Mouse (Mus musculus): ENCODE data around the gene Tenm2. TPM values are rescaled to one million over a fixed set of nuclear protein-coding genes. Genes with fewer than 3 reads are reported as not detected.

Tenm2 gene
- polyA plus RNA-seq, 1 experiment from 2014 or later: 0.23 TPM

- Histone ChIP-seq H3K36me3 (no peaks in the 10 kb centered on the region), H3K4me1 (no peaks in the 10 kb centered on the region), H3K27ac (no peak overlapping the region), H3K27me3 (replicated peaks) (no peaks in the 10 kb centered on the region), H3K4me2 (no peak overlapping the region), H3K4me3 (no peak overlapping the region), H3K9ac (no peak overlapping the region), H3K9me3 (replicated peaks) (no peaks in the 10 kb centered on the region)
- ATAC-seq: no peak
- WGBS (ENCODE audit: insufficient replicate concordance): 70% methylated on average over 12 of the region's 12 CpGs
These were observed 1090.7 kb downstream of the Tenm2 start for GRCm38 (mm10) chr11:36145057-36145456.

GRCm38 (mm10) chr11:36140411-36140810 lies 1095.4 kb downstream of the Tenm2 start:
- WGBS (ENCODE audit: insufficient replicate concordance): 78% methylated on average over 10 of the region's 10 CpGs

GRCm38 (mm10) chr11:36139521-36139920 lies 1096.2 kb downstream of the Tenm2 start:
- Histone ChIP-seq H3K27ac (no peak overlapping the region), H3K4me1 (no peaks in the 10 kb centered on the region), H3K9me3 (replicated peaks) (no peaks in the 10 kb centered on the region), H3K36me3 (no peaks in the 10 kb centered on the region), H3K4me2 (no peak overlapping the region), H3K4me3 (no peak overlapping the region), H3K9ac (no peak overlapping the region), H3K27me3 (replicated peaks) (no peaks in the 10 kb centered on the region)
- no peak for ATAC-seq
- 74% methylated on average over 16 of the region's 16 CpGs for WGBS (ENCODE audit: insufficient replicate concordance)

More at GRCm38 (mm10) chr11:36140411-36140810, 1095.4 kb downstream of the Tenm2 start:
- no peaks in the 10 kb centered on the region for H3K36me3 ChIP-seq
- no peak overlapping the region for H3K9ac ChIP-seq
- H3K4me1 ChIP-seq: no peaks in the 10 kb centered on the region
- no peaks in the 10 kb centered on the region for H3K9me3 ChIP-seq (replicated peaks)
- no peaks in the 10 kb centered on the region for H3K27me3 ChIP-seq (replicated peaks)
- H3K4me2 ChIP-seq: no peak overlapping the region
- no peak overlapping the region for H3K27ac ChIP-seq
- ATAC-seq: no peak
- H3K4me3 ChIP-seq: no peak overlapping the region

GRCm38 (mm10) chr11:36137840-36138239 lies 1097.9 kb downstream of the Tenm2 start:
- Histone ChIP-seq H3K4me3 (no peak overlapping the region), H3K9ac (no peak overlapping the region), H3K27me3 (replicated peaks) (no peaks in the 10 kb centered on the region), H3K9me3 (replicated peaks) (no peaks in the 10 kb centered on the region), H3K4me2 (no peak overlapping the region), H3K27ac (no peak overlapping the region), H3K36me3 (no peaks in the 10 kb centered on the region), H3K4me1 (no peaks in the 10 kb centered on the region)
- WGBS (ENCODE audit: insufficient replicate concordance): 55% methylated on average over 4 of the region's 4 CpGs
- no peak for ATAC-seq

GRCm38 (mm10) chr11:36137276-36137675 lies 1098.5 kb downstream of the Tenm2 start:
- no peak for ATAC-seq
- H3K9me3 ChIP-seq (replicated peaks): no peaks in the 10 kb centered on the region
- H3K27ac ChIP-seq: no peak overlapping the region
- no peaks in the 10 kb centered on the region for H3K27me3 ChIP-seq (replicated peaks)
- WGBS (ENCODE audit: insufficient replicate concordance): 62% methylated on average over 6 of the region's 6 CpGs
- H3K9ac ChIP-seq: no peak overlapping the region
- H3K36me3 ChIP-seq: no peaks in the 10 kb centered on the region
- H3K4me1 ChIP-seq: no peaks in the 10 kb centered on the region
- H3K4me2 ChIP-seq: no peak overlapping the region
- no peak overlapping the region for H3K4me3 ChIP-seq

GRCm38 (mm10) chr11:36134645-36135044 lies 1101.1 kb downstream of the Tenm2 start:
- no peaks in the 10 kb centered on the region for H3K27me3 ChIP-seq (replicated peaks)
- 63% methylated on average over 9 of the region's 9 CpGs for WGBS (ENCODE audit: insufficient replicate concordance)

GRCm38 (mm10) chr11:36123275-36123674 lies 1112.5 kb downstream of the Tenm2 start:
- H3K36me3 ChIP-seq: no peaks in the 10 kb centered on the region
- H3K4me1 ChIP-seq: no peaks in the 10 kb centered on the region
- no peaks in the 10 kb centered on the region for H3K27me3 ChIP-seq (replicated peaks)
- no peak overlapping the region for H3K27ac ChIP-seq
- 69% methylated on average over 2 of the region's 2 CpGs for WGBS (ENCODE audit: insufficient replicate concordance)
- ATAC-seq: no peak
- no peaks in the 10 kb centered on the region for H3K9me3 ChIP-seq (replicated peaks)
- no peak overlapping the region for H3K9ac ChIP-seq
- no peak overlapping the region for H3K4me3 ChIP-seq
- no peak overlapping the region for H3K4me2 ChIP-seq

More at GRCm38 (mm10) chr11:36134645-36135044, 1101.1 kb downstream of the Tenm2 start:
- no peaks in the 10 kb centered on the region for H3K9me3 ChIP-seq (replicated peaks)
- H3K4me2 ChIP-seq: no peak overlapping the region
- ATAC-seq: no peak
- H3K36me3 ChIP-seq: no peaks in the 10 kb centered on the region
- H3K4me3 ChIP-seq: no peak overlapping the region
- no peak overlapping the region for H3K27ac ChIP-seq
- no peak overlapping the region for H3K9ac ChIP-seq
- H3K4me1 ChIP-seq: no peaks in the 10 kb centered on the region

- H3K27me3 ChIP-seq (replicated peaks): no peaks in the 10 kb centered on the region
- no peaks in the 10 kb centered on the region for H3K9me3 ChIP-seq (replicated peaks)
- no peak for ATAC-seq
- no peak overlapping the region for H3K9ac ChIP-seq
- H3K4me3 ChIP-seq: no peak overlapping the region
- WGBS (ENCODE audit: insufficient replicate concordance): 60% methylated on average over 8 of the region's 8 CpGs
- no peaks in the 10 kb centered on the region for H3K4me1 ChIP-seq
- no peak overlapping the region for H3K4me2 ChIP-seq
- H3K36me3 ChIP-seq: no peaks in the 10 kb centered on the region
- H3K27ac ChIP-seq: no peak overlapping the region
These were observed 1114.3 kb downstream of the Tenm2 start for GRCm38 (mm10) chr11:36121410-36121929.

DNA sequence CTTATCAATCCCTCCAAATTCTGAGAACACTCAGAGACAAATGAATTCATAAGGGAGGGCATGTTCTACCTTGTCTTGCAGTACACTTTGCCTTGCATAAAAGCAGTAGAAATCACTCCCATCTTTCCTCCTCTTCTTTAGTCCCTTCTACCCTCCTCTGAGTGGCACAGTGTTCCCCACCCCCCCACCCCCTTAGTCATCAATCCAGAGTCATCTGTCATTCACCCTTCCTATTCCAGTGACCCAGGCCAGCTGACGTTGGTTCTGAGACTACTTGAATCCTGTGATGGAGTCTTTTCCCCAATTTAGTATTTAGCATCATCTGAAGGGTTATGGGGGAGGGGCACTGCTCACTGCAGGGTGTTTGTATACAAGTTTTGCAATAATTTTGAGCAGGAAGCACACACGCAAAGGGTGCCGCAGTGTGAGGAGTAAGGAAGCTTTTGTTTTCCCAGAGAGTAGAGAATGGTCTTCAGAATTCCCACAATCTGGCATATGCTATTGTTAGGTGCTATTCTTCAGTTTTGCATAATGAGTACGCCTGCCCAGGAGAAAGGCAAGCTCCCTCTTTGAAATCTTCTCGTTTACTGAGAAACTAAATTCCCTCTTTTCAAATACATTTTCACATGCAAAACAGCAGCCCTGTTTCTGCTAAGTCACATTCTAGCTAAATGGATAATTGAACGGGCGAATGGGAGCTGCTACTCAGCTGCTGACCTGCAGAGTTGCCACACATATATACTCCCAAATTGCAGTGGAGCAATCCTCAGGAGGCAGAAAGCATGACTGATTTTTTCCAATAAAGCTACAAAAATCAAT lies 1115.0 kb downstream of the Tenm2 start:
- no peaks in the 10 kb centered on the region for H3K27me3 ChIP-seq (replicated peaks)
- no peaks in the 10 kb centered on the region for H3K9me3 ChIP-seq (replicated peaks)
- no peak for ATAC-seq
- no peak overlapping the region for H3K4me3 ChIP-seq
- H3K4me2 ChIP-seq: no peak overlapping the region
- WGBS (ENCODE audit: insufficient replicate concordance): 55% methylated on average over 7 of the region's 7 CpGs
- no peaks in the 10 kb centered on the region for H3K4me1 ChIP-seq
- no peak overlapping the region for H3K27ac ChIP-seq
- H3K36me3 ChIP-seq: no peaks in the 10 kb centered on the region
- H3K9ac ChIP-seq: no peak overlapping the region

GRCm38 (mm10) chr11:36113326-36113725 lies 1122.4 kb downstream of the Tenm2 start:
- Histone ChIP-seq H3K27ac (no peak overlapping the region), H3K36me3 (no peaks in the 10 kb centered on the region), H3K4me1 (no peaks in the 10 kb centered on the region), H3K9me3 (replicated peaks) (no peaks in the 10 kb centered on the region), H3K4me2 (no peak overlapping the region), H3K27me3 (replicated peaks) (no peaks in the 10 kb centered on the region), H3K4me3 (no peak overlapping the region), H3K9ac (no peak overlapping the region)
- 59% methylated on average over 12 of the region's 12 CpGs for WGBS (ENCODE audit: insufficient replicate concordance)
- ATAC-seq: no peak

- WGBS (ENCODE audit: insufficient replicate concordance): 35% methylated on average over 12 of the region's 12 CpGs
These were observed 1126.6 kb downstream of the Tenm2 start for GRCm38 (mm10) chr11:36108970-36109731.

GRCm38 (mm10) chr11:36107840-36108239 lies 1127.9 kb downstream of the Tenm2 start:
- H3K36me3 ChIP-seq: no peaks in the 10 kb centered on the region
- no peak for ATAC-seq
- no peak overlapping the region for H3K9ac ChIP-seq
- H3K9me3 ChIP-seq (replicated peaks): no peaks in the 10 kb centered on the region
- no peak overlapping the region for H3K27ac ChIP-seq
- H3K4me2 ChIP-seq: no peak overlapping the region
- 69% methylated on average over 6 of the region's 6 CpGs for WGBS (ENCODE audit: insufficient replicate concordance)
- H3K4me1 ChIP-seq: no peaks in the 10 kb centered on the region
- H3K27me3 ChIP-seq (replicated peaks): no peaks in the 10 kb centered on the region
- H3K4me3 ChIP-seq: no peak overlapping the region

More at GRCm38 (mm10) chr11:36108970-36109731, 1126.6 kb downstream of the Tenm2 start:
- H3K9me3 ChIP-seq (replicated peaks): no peaks in the 10 kb centered on the region
- H3K9ac ChIP-seq: no peak overlapping the region
- H3K27me3 ChIP-seq (replicated peaks): no peaks in the 10 kb centered on the region
- no peaks in the 10 kb centered on the region for H3K4me1 ChIP-seq
- H3K36me3 ChIP-seq: no peaks in the 10 kb centered on the region
- no peak for ATAC-seq
- H3K4me3 ChIP-seq: no peak overlapping the region
- H3K4me2 ChIP-seq: no peak overlapping the region
- no peak overlapping the region for H3K27ac ChIP-seq

Data from liver, embryonic 12.5 days (tissue).